Mouse (Mus musculus): ENCODE measurements at regions not wholly inside any gene's neighbourhood (a gene's known extent, or its start where the extent isn't known, plus 50 kb on each side); places are given as distances from the start of the nearest gene placed in this dataset.
"Not testable (repeated sequence)": the region's sequence is repeated elsewhere in the genome, so short reads cannot be mapped to it uniquely, and the experiment has no call there.

- no peak for DNase-seq
Measured at GRCm38 (mm10) chr8:26768474-26769229, 208.5 kb upstream of the Zfp703 start.

GRCm38 (mm10) chr8:26770424-26770886, 206.7 kb upstream of the Zfp703 start:
- no peak for DNase-seq

- no peak for DNase-seq
Measured at GRCm38 (mm10) chr8:26778917-26779537, 198.1 kb upstream of the Zfp703 start.

GRCm38 (mm10) chr8:26780515-26780914, 196.6 kb upstream of the Zfp703 start:
- DNase-seq, result no peak

- not testable (repeated sequence) for DNase-seq
Measured at GRCm38 (mm10) chr8:26782936-26783335, 194.2 kb upstream of the Zfp703 start.

GRCm38 (mm10) chr8:26784381-26784780, 192.7 kb upstream of the Zfp703 start:
- DNase-seq, result no peak

- no peak for DNase-seq
Measured at GRCm38 (mm10) chr8:26791795-26792194, 185.3 kb upstream of the Zfp703 start.

GRCm38 (mm10) chr8:26793606-26794292, 183.4 kb upstream of the Zfp703 start:
- DNase-seq, result no peak

- DNase-seq, result no peak
Measured at GRCm38 (mm10) chr8:26794411-26794810, 182.7 kb upstream of the Zfp703 start.

GRCm38 (mm10) chr8:26795616-26796015, 181.5 kb upstream of the Zfp703 start:
- no peak for DNase-seq

GRCm38 (mm10) chr8:26799814-26800213, 177.3 kb upstream of the Zfp703 start:
- DNase-seq, result no peak

- no peak for DNase-seq
Measured at GRCm38 (mm10) chr8:26804089-26804488, 173.0 kb upstream of the Zfp703 start.

- no peak for DNase-seq
Measured at GRCm38 (mm10) chr8:26804901-26805341, 172.2 kb upstream of the Zfp703 start.

GRCm38 (mm10) chr8:26805371-26805821, 171.7 kb upstream of the Zfp703 start:
- no peak for DNase-seq

GRCm38 (mm10) chr8:26808111-26808651, 168.9 kb upstream of the Zfp703 start:
- no peak for DNase-seq

- DNase-seq, result no peak
Measured at GRCm38 (mm10) chr8:26808771-26809170, 168.4 kb upstream of the Zfp703 start.

- DNase-seq, result no peak
Measured at GRCm38 (mm10) chr8:26809943-26810342, 167.2 kb upstream of the Zfp703 start.

GRCm38 (mm10) chr8:26811533-26812236, 165.4 kb upstream of the Zfp703 start:
- no peak for DNase-seq

- no peak for DNase-seq
Measured at GRCm38 (mm10) chr8:26813198-26813815, 163.8 kb upstream of the Zfp703 start.

GRCm38 (mm10) chr8:26815020-26815584, 162.0 kb upstream of the Zfp703 start:
- no peak for DNase-seq

- DNase-seq, result no peak
Measured at GRCm38 (mm10) chr8:26816977-26817376, 160.1 kb upstream of the Zfp703 start.

Measured in B cell, adult 2 months (primary cell).